Mouse (Mus musculus) cerebellum, adult 8-10 months (tissue): ENCODE data around the gene Loxl4.

Source experiments
- DNase-seq: peaks from one replicate; pipeline ENCODE4 v3.0.0; 2022

The Loxl4 gene

DNA sequence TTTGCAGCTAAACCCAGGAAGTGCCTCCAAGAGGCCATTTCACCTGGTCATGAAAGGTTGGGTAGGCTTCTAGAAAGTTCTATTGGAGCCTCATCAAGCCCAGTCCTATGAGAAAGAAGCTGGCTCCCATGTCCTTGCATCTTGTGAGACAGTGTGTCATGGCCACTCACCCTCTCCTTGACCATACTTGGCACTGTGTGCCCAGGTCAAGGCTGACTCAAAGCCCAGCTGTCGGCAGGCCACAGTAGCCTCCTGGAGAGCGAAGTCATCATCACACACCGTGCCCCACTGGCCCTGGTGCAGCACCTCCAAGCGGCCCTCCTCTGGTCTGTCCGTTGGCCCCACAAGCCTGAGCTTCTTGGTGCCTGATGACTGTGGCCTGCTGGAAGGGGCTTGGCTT, 4.5 kb downstream of the Loxl4 start:
- no peak for DNase-seq

DNA sequence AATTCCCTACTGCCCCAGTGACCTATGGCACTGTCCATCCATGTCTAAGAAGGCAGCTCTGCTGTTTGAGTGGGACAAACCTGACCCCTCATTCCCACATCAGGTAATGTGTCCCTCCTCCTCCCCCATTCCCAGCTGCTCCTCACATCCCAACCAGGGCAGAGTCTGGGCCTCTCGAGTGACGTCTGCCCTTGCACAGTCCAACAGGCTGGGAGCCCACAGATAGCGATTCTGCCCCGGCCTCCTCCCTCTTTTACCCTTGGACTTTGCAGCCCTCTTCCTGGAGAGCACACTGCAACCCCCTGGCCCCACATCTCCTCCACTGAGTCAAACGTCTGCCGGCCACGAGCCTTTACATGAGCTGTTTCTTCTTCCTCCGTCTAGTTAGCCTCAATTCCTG, 10.0 kb downstream of the Loxl4 start:
- no peak for DNase-seq

DNA sequence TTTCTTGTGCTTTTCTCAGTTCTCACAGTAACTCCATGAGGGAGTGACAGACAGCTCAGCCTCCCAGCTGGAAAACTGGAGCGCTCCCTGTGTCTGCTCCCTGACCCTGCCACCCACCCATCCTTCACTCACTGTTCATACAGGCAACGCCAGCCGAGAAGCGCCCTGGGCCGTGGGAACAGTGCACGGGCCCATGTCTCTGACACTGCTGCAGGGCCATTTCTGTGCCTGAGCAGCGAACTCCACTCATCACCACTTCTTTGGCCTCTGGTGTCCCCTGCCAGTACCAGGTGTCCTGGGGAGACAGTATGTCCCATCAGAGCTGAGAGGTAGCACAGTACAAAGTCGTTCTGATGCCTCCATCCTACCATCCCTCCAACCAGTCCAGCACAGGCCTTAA, 10.6 kb downstream of the Loxl4 start:
- DNase-seq: no peak

DNA sequence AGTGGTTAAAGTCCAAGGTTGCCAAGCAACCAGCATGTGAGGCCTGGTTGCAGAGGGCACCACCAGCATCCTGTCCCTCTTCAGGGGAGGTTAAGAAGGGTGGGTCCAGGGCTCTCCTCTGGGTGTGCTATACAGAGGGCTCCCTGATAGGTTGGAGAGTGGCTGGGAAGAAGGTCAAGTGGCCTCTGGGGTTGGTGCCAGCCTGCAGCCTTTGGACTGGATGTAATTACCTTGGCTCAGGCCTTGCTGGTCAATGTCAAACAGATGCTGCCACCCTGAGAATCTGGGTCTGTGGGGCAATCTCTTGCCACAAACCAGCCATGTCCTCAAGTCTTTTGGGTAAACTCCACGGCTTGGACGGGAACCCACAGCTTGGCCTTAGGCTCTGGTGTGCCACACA, 11.2 kb downstream of the Loxl4 start:
- no peak for DNase-seq

DNA sequence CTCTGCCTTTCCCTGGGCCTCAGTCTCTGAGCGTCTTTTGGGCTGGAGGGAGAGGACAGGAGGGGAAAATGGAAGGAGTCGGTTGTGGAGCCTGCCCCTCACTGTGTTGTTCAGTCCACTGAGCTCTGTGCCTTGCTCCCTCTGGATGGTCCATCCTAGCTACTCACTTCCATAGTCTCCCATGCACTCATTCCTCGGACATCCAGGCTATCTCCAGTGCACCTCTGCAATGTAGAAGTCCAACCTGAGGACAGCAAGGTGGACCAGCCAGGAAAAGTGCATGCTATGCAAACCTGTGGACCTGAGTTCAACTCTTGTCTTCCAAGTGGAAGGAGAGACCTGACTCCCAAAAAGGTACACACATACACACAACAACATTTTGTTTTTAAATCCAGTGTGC, 12.0 kb downstream of the Loxl4 start:
- DNase-seq: no peak

DNA sequence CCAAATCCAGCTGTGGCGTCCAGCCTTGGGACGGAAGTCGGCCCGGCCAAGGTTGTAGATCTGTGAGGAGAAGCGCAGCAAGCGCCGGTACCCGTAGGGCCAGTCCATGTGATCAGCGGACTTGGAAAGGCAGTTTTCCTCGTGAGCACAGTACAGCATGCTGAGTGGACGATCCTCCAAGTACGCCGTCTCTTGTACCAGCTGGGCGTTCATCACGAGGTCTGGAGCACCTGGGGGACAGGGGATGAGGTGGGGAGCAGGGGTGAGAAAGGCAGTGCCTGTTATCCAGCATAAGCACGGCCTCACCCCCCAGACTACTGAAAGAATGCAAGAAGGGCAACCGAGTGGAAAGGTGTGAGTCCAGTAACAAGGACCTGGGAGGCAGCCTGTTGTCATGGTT, 12.7 kb downstream of the Loxl4 start:
- no peak for DNase-seq

DNA sequence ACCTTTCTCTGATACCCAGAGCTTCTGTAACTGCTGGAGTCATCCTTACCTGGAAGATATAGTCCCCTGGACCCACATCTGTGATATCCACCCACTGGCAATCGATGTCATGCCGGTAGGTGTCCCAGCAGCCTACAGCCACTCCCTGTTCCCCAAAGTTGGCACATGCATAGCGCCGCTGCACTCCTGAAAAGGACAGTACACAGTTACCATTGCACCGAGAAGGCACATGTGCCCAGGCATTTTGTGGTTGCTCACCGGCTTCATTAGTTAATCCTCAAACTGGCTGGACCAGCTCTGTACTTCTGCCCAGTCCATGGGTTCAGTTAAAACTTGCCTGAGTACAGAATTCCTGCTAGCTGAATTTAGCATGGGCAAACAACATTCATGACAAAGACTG, 14.7 kb downstream of the Loxl4 start:
- no peak for DNase-seq

DNA sequence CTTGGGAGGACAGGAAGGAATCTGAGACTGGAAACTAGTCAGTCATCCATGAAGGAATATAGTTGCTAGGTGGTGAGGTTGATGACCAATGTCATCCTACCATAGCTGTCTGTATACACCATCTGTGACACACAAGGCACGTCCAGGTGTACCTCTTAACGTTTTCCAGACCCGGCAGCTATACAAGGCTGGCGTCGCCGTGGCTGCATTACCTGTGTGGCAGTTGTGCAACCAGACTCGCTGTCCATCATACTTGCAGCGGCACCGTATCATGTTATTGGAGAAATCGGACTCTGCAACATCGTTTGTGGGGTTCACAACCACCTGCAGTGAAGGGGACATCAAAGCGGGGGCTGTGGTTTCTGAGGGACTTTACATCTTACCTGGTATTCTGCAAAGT, 15.3 kb downstream of the Loxl4 start:
- no peak for DNase-seq

DNA sequence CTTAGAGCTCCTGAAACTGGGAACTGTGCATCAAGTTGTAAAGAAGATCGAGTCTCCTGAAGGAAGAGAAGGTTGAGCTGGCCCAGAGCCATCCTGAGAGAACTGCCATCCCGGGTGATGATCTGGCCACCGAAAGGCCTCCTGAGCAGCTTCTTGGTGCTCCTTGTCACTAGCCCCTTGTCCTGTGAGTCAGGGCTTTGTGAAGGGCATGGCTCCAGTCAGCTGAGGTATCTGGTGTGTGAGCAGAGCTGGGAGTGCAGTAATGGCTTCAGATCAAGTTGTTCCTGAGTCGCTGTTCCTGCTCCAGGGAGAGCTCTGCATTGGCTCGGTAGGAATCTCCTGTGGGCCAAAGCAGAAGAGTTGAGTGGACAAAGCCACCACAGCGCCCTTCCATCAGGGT, 17.5 kb downstream of the Loxl4 start:
- DNase-seq: peak; percentile 18

DNA sequence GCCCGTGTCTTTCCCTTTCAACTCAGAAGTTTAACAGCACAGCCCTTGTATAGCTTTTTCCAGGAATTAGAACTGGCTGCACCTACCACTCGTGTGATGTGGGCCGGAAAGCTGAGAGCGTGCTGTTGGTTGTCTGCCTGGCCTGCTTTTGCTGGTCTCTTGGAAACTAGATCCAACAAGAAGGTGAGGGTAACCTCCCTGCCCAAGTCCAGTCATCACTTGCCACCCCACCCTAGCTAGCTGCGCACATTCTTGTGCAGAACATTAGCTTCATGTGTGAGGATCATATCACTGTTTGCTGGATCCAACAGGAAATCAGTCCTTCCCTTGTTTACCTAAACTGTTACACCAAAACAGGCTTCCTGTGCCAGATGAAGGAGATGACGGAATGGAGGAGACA, 19.2 kb downstream of the Loxl4 start:
- DNase-seq: no peak

DNA sequence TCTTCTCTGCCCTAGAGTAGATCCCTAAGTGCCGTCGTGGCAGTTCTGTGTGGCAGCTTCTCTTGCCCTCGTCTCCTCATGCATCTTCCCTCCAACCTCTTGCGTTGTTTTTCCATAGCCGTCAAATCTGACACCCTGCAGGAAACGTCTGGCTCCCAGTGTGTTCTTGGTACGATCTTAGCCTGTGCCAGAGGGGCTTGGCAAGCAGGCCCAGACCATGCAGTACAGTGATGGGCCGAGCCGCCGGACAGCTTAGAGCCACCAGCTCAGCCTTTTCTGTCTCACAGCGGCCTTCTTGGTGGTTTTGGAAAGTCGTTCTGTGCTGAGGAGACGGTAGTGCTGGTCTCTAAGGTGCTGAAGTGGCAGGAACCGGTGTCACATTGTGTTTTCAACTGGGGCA, 21.1 kb downstream of the Loxl4 start:
- DNase-seq: no peak

DNA sequence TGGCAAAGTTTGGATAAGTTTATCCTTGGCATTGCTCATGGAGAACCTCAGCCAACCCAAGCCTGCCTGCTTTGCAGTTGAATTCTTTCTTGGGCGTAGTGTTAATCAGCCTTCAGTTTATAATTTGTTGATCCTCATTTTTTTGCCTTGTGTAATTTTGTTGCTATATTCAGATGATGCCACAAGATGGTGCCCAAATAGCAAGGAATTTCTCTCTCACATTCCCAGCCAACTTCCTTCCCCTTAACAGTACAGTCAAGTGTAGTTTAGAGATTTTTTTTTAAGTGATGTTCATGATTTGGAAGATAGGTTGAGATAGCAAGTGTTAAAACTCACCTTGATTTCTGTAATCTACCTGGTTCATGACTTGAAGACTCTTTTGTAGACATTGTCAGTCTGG, 23.4 kb downstream of the Loxl4 start:
- DNase-seq: no peak

DNA sequence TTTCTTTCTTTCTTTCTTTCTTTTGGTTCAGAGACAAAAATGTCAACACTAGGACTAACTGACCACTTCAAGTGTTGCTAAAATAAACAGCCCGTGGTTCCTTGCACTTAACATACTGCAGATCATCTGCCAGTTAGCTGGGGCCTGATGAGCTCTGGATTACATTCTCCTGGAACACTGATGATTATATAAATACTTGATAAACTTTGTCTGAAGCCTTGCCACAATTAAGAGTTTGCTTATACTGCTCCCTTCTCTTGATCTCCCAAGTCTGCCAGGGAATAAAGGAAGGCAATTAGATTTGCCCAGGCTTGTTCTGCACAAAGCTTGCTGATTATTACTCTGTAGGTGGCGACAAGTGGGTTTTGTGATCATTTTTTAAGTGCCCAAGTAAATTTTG, 24.9 kb downstream of the Loxl4 start:
- DNase-seq: no peak

DNA sequence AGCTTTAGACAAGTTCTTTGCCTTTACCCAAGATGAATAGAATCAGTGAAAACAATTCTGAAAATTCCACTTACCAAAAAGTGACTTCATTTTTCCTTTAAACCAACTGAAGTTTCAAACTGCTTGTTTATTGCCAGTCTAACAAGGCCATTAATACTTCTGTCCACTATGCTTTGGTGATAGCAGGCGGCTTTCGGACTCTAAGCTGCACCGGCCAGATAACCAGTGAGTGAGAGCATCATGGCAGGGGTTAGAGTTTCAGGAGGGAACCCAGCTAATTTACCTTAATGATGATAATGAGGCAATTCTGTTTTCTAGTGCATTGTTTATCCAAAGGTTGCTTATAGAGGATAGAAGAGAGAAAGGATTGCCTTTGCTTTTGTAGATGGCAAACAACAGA, 28.4 kb downstream of the Loxl4 start:
- DNase-seq: no peak

DNA sequence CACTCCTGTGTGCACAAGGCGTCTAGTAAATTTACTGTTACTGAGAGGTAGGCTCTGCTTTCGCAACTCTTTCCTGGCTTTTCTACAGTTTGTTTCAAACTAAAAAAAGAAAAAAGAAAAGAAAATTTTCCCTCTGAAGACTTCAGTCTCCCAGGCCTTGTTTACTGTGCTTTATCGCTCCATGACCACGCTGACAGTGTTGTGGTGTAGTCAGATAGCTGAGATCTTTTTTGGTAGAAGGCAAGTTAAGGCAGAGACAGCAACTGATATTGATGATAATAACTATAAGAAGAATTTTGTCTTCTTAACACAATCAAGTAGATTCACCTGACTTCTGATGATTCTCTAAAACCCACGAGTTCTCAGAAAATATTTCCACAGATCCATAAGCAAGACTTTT, 28.9 kb downstream of the Loxl4 start:
- DNase-seq: no peak

DNA sequence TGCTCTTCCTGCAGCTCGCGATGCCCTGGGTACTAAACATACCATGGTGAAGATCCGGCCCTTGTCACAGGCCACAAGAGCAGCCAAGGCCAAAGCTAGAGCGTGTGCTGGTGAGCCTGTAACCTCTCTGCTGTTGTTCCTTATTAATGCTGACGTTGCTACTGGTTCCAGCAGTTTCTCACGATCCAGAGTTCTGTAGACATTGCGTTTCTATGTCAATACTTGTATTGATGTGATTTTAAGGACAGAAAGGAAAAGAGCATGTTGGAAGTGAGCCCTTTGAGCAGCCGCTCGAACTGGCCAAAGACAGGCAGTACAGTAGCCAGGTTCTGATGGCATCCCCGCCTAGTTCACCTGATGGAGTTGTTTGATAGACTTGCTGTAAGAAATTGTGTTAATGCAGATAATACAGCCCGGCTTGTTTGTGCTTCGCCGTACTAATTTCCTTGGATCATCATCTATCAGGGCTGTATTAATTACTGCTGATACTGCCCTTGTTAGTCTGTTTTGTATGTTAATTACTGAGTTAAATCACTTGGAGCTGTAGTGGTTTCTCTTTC, 29.7 kb downstream of the Loxl4 start:
- no peak for DNase-seq

DNA sequence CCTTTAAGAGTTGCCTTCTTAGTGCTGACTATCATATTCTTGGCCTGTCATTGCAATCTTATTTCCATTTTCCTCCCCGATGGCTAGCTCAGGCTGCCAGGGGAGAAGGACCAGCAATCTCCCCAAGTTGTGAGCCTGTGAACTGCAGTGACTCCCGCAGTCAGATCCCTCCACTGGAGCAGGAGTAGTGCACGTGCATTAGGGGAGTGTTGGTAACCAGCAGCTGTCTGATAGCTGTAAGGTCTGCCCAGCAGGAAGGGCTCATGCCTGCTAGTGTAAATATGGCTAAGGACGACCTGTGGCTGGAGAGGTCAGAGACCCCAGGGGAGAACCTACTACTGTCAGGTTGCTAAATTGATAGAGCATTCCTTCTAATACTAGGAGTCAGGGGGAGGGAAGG, 31.9 kb downstream of the Loxl4 start:
- no peak for DNase-seq

DNA sequence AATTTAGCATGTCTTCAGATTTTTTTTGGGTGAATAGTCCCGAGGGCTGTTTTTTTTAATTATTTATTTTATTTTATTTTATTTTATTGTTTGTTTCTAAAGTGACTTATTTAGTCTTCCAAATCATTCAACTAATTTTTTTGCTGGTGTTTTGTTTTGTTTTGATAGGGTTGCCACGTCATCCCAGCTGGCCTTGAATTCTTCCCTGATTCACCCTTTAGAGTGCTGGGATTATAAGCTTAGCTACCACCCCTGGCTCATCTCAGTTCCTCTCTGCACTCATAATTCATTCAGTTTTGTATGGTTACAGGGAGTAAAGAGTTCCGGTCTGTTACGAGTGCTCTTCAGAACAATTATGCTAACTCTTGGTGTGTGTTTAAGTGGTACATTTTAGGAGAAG, 34.0 kb downstream of the Loxl4 start:
- no peak for DNase-seq

DNA sequence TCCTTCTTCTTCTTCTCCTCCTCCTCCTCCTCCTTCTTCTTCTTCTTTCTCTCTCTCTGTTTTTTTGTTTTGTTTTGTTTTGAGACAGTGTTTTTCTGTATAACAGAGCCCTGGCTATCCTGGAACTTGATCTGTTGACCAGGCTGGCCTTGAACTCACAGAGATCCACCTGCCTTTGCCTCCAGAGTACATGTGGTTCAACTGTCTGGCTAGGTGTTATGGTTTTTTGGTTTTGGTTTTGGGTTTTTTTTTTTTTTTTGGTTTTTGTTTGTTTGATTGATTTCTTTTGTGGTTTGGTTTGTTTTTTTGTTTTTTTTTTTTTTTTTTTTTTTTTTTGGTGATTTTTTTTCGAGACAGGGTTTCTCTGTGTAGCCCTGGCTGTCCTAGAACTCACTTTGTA, 35.8 kb downstream of the Loxl4 start:
- DNase-seq: no peak

DNA sequence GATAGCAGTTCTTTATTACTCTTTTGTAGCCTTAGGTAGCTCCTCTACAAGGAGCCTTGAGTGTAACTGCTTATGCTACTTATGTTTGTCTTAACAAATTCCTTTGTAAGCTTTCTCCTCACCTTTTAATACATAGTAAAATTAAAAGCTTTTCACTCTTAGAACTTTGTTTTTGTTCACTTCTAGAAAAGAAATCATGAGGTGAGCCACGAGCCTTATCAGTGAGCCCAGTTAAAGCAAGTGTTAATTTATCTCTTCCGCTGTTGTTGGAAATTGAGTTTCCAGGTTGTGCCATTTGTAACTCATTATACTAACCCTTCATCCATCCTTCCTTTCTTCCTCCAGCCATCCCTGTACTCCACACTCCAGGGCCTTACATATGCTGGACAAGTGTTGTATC, 37.3 kb downstream of the Loxl4 start:
- no peak for DNase-seq

DNA sequence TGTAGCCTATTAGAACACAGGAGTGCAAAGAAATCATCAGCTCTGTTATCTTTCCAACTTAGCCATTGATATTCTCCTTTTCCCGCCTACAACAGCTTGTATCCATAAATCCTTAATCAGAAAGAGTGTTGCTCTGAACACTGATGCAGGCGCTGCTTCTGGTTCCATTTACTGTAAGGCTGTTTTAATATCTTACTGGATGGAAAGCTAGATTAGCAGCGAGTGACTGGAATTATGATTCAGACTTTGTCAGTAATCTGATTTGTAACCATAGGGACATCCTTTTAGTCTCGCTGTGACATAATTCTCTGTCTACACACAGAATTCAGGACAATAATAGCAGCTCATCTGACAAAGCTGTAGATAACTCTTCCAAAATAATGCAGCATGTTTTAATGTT, 41.3 kb downstream of the Loxl4 start:
- no peak for DNase-seq

DNA sequence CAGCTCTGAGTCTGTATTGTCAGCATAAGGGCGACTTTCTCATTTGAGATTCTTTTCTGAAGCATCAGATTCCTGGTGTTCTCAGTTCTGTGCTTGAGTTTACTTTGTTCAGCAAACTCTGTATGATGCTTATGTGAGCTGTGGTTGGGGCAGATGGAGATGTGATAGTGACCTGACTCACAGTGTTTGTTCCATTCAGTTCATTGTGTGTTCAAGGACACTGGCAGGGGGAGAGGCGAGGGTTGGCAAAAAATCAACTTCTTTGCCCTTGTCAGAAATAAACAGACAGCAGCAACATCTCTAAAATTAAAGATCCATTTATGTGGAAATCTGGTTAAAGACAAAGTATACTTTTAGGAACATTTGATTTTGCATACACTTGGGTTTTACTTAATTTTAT, 43.5 kb downstream of the Loxl4 start:
- no peak for DNase-seq

DNA sequence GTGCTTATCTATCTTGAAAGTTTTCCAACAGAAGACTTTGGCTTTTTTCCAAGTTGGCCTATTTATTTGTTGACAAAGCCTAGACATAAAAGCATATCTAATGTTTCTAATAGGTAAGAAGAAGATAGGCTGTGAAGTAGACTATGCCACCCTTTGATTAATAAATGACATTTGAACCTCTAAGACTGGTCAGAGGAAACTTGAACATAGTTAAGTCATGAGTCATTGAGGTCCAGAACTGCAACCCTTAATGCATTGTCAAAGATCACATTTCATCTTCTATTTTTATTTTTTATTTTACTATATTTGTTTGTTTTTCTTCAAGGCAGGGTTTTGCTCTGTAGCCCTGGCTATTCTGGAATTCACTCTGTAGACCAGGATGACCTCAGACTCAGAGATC, 45.6 kb downstream of the Loxl4 start:
- DNase-seq: no peak

DNA sequence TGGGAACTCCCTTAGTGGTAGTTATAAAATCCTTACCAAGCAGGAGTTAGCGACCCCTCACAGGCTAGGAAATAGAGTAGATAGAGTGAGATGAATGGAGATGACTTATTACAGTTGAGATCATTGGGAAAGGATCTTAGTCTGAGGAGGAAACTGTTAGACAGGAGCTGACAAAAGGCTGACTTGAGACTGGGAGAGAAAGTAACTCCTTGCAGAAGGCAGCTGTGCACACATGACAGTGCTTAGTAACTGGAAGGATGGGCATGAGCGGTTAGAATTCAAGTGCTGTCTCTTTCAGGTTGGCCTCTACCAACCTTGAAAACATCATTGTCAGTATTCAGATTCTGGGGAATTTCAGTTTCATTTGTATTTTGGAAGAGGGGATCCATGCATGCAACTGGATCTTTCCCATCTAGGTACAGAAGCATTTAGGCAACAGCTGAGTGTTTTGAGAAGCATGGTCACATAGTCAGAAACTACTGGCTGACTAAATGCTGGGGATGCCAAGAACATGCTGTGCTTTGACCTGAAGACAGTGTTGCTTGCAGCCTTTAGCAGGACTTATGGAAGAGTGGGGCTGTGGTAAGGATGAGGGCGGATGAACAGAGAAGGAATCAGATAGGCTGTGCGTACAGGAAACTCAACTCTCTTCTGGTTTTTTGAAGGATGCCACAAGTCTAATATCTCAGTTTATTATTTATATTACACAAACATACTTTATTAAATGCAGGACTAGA, 46.2 kb downstream of the Loxl4 start:
- DNase-seq: no peak

DNA sequence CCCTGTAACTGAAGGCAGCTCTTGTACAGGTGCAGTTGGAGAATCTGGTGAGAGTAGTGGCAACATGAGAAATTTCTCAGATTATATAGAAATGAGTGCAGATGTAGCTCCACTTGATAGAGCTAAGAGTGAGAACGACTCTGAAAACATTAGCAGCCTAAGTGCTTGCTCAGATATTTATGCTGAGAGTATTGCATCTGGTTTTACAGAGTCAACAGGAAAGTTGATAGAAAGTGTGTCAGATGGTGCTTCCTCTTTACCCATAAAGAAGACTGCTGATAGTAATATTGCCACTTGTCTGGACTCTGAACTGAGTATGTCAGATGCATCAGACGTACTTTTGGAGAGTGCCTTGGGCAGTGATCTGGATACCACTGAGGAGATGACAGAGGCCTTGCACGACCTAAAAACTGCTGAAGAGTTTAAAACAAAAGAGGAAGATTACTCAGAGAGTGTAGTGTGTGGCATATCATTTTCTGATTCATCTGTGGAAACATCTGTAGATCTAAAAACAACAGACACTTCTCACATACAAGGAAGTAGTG, 48.8 kb downstream of the Loxl4 start:
- DNase-seq: no peak
